Mouse (Mus musculus) lung, embryonic 14.5 days (tissue): ENCODE data around the gene Tnfaip6. TPM values are rescaled to one million over a fixed set of nuclear protein-coding genes. Genes with fewer than 3 reads are reported as not detected.

ENCODE experiments used
- ATAC-seq: fragments of 200-750 bp; cut with Nextera tagmentation; 2 replicates; pipeline ENCODE4 v1.8.0; 2017; ENCODE audit warnings: mild to moderate bottlenecking, moderate TSS enrichment, moderate library complexity; ENCODE audit not compliant: insufficient read depth
- DNase-seq: peaks from one replicate; pipeline ENCODE4 v3.0.0-alpha.2; 2015
- H3K27ac ChIP-seq: fragments of 300-500 bp; sonication (generic); 2 replicates; pipeline ENCODE4 v1.5.1; 2014; ENCODE audit warnings: low read depth, mild to moderate bottlenecking, moderate library complexity
- H3K27me3 ChIP-seq: fragments of 300-500 bp; sonication (generic); 2 replicates; pipeline ENCODE4 v1.6.1; 2014; ENCODE audit warnings: low read length, control low read depth; ENCODE audit not compliant: insufficient read depth
- H3K36me3 ChIP-seq: fragments of 300-500 bp; sonication (generic); 2 replicates; pipeline ENCODE4 v1.6.1; 2014; ENCODE audit warnings: control low read depth; ENCODE audit not compliant: insufficient read depth
- H3K4me1 ChIP-seq: fragments of 300-500 bp; sonication (generic); 2 replicates; pipeline ENCODE4 v1.6.1; 2014; ENCODE audit warnings: antibody characterized with exemption, control low read depth; ENCODE audit not compliant: insufficient read depth
- H3K4me2 ChIP-seq: fragments of 300-500 bp; sonication (generic); 2 replicates; pipeline ENCODE4 v1.6.1; 2014; ENCODE audit warnings: mild to moderate bottlenecking
- H3K4me3 ChIP-seq: fragments of 300-500 bp; sonication (generic); 2 replicates; pipeline ENCODE4 v1.5.1; 2014; ENCODE audit warnings: low read depth, low read length
- H3K9ac ChIP-seq: fragments of 300-500 bp; sonication (generic); 2 replicates; pipeline ENCODE4 v1.6.1; 2014
- H3K9me3 ChIP-seq: fragments of 300-500 bp; sonication (generic); 2 replicates; pipeline ENCODE4 v1.6.1; 2016; ENCODE audit warnings: low read depth, low read length, control low read depth
- CTCF ChIP-seq: IDR thresholded peaks from 2 replicates; pipeline ENCODE4 v1.5.1; 2016; ENCODE audit warnings: antibody characterized with exemption, low read depth
- WGBS: fragments of 180-500 bp; shearing (Covaris S2); extraction: QIAGEN DNeasy Blood & Tissue Kit; methylation state at CpG from one replicate; pipeline ENCODE4 v1.1.7; 2014; 5-methylcytosine and 5-hydroxymethylcytosine counted together
- polyA plus RNA-seq: library from polyadenylated mRNA; unstranded; fragments of >200 nt; fragmentation: Nextera tagmentation; extraction: Ambion mirVana; gene quantifications from 2 replicates; pipeline ENCODE4 v1.2.1, GENCODE M21; 2014

Gene Tnfaip6
- polyA plus RNA-seq, 1 experiment from 2014 or later = 6.2 TPM

- Histone ChIP-seq H3K9ac (no peak overlapping the region), H3K27ac (no peak overlapping the region), H3K4me1 (no peaks in the 10 kb centered on the region; the same call in 1 of the 2 replicates), H3K4me2 (no peak overlapping the region), H3K4me3 (no peak overlapping the region), H3K27me3 (no peaks in the 10 kb centered on the region), H3K36me3 (no peaks in the 10 kb centered on the region), H3K9me3 (no peaks in the 10 kb centered on the region)
- WGBS = 91% methylated on average over 11 of the region's 11 CpGs
- no peak for TF ChIP-seq CTCF
- ATAC-seq = no peak
- no peak for DNase-seq
These were observed 13.0 kb downstream of the Tnfaip6 start for GRCm38 (mm10) chr2:52050823-52051222.

DNA sequence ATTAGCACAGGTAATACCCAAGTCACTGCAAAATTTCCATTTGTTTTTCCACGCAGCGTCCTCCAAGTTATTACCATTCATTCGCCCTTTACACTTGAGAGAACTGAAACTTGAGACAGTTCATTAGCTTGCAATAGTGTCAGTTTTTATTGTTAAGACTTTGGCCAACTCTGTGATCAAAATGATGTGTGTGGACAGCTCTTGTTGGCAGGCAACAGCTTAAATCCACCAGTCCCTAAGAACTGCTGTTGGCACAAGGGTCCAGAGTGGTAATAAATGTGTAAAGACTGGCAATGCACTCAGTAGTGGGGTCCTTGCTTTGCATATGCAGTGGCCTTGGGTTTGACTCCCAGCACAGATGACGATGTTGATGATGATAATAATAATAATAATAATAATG, 14.5 kb downstream of the Tnfaip6 start:
- Histone ChIP-seq H3K9ac (no peak overlapping the region), H3K27me3 (no peaks in the 10 kb centered on the region), H3K4me1 (no peaks in the 10 kb centered on the region; the same call in 1 of the 2 replicates), H3K36me3 (no peaks in the 10 kb centered on the region), H3K9me3 (no peaks in the 10 kb centered on the region), H3K27ac (no peak overlapping the region), H3K4me2 (no peak overlapping the region), H3K4me3 (no peak overlapping the region)
- ATAC-seq (no peak), DNase-seq (no peak)
- WGBS = 85% methylated on average over 4 of the region's 4 CpGs
- TF ChIP-seq CTCF = no peak

GRCm38 (mm10) chr2:52053502-52053901, 15.7 kb downstream of the Tnfaip6 start:
- Histone ChIP-seq H3K27ac (no peak overlapping the region), H3K4me3 (no peak overlapping the region), H3K27me3 (no peaks in the 10 kb centered on the region), H3K9ac (no peak overlapping the region), H3K9me3 (no peaks in the 10 kb centered on the region), H3K36me3 (no peaks in the 10 kb centered on the region), H3K4me1 (no peaks in the 10 kb centered on the region; the same call in 1 of the 2 replicates), H3K4me2 (no peak overlapping the region)
- DNase-seq (no peak), ATAC-seq (no peak)
- 33% methylated on average over 5 of the region's 5 CpGs for WGBS
- TF ChIP-seq CTCF = no peak

DNA sequence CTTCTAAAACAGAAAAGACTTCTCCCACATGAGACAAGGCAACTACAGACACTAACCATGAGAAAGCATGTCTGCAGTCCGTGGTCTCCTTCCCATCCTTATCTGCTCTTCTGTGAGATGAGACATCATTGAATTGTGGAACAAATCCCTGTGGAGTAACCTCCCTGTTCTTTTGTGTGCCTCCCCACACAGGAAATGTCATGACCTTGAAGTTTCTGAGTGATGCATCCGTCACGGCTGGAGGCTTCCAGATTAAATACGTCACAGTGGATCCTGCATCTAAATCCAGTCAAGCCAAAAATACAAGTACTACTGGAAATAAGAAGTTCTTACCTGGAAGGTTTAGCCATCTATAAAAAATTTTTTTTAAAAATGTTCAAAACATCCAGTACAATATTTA, 17.8 kb downstream of the Tnfaip6 start:
- 42% methylated on average over 4 of the region's 4 CpGs for WGBS
- no peaks in the 10 kb centered on the region for H3K9me3 ChIP-seq
- H3K9ac ChIP-seq = no peak overlapping the region
- ATAC-seq (no peak), DNase-seq (no peak)
- no peak overlapping the region for H3K27ac ChIP-seq
- H3K4me2 ChIP-seq = no peak overlapping the region
- H3K27me3 ChIP-seq = no peaks in the 10 kb centered on the region
- no peaks in the 10 kb centered on the region; the same call in 1 of the 2 replicates for H3K4me1 ChIP-seq
- TF ChIP-seq CTCF = no peak
- H3K36me3 ChIP-seq = no peaks in the 10 kb centered on the region
- H3K4me3 ChIP-seq = no peak overlapping the region

DNA sequence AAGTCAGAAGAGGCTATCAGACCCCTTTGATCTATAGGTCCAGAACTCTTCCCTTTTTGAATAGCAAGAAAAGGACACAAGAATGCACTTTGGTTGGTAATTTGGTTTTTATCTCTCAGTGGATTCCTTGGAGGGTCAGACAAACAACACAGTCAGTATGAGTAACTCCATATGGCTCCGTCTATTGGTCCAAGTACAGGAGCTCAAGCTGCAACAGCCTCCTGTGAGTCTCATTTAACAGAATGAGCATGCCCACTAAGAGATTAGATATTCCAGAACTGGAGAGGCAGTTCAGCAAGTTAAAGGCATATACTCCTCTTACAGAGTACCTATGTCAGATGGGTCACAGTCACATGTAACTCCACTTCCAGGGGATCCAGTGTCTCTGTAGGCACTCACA, 19.3 kb downstream of the Tnfaip6 start:
- H3K4me1 ChIP-seq = no peaks in the 10 kb centered on the region; the same call in 1 of the 2 replicates
- no peak overlapping the region for H3K9ac ChIP-seq
- no peak overlapping the region for H3K4me3 ChIP-seq
- no peaks in the 10 kb centered on the region for H3K36me3 ChIP-seq
- H3K9me3 ChIP-seq = no peaks in the 10 kb centered on the region
- 65% methylated on average over 1 of the region's 1 CpGs for WGBS
- no peaks in the 10 kb centered on the region for H3K27me3 ChIP-seq
- no peak overlapping the region for H3K4me2 ChIP-seq
- no peak overlapping the region for H3K27ac ChIP-seq
- TF ChIP-seq CTCF = no peak
- no peak for ATAC-seq
- no peak for DNase-seq

- Histone ChIP-seq H3K4me1 (no peaks in the 10 kb centered on the region), H3K4me2 (no peak overlapping the region), H3K27ac (no peak overlapping the region), H3K27me3 (no peaks in the 10 kb centered on the region), H3K4me3 (no peak overlapping the region), H3K9ac (no peak overlapping the region), H3K36me3 (no peaks in the 10 kb centered on the region), H3K9me3 (no peaks in the 10 kb centered on the region)
- no peak for TF ChIP-seq CTCF
- DNase-seq (no peak), ATAC-seq (no peak)
These were observed 19.9 kb downstream of the Tnfaip6 start for GRCm38 (mm10) chr2:52057681-52058080.

GRCm38 (mm10) chr2:52068641-52069040, 30.8 kb downstream of the Tnfaip6 start:
- Histone ChIP-seq H3K9me3 (no peaks in the 10 kb centered on the region), H3K27ac (no peak overlapping the region), H3K4me1 (peaks cover 2% of the 10 kb centered on the region; the same call in 1 of the 2 replicates), H3K36me3 (no peaks in the 10 kb centered on the region), H3K9ac (no peak overlapping the region), H3K4me3 (no peak overlapping the region), H3K4me2 (no peak overlapping the region), H3K27me3 (no peaks in the 10 kb centered on the region)
- TF ChIP-seq CTCF = no peak
- ATAC-seq (no peak), DNase-seq (no peak)
- WGBS = 56% methylated on average over 1 of the region's 1 CpGs

GRCm38 (mm10) chr2:52070816-52071215, 33.0 kb downstream of the Tnfaip6 start:
- Histone ChIP-seq H3K9ac (no peak overlapping the region), H3K4me2 (no peak overlapping the region), H3K9me3 (no peaks in the 10 kb centered on the region), H3K4me3 (no peak overlapping the region), H3K36me3 (peaks cover 9% of the 10 kb centered on the region), H3K27ac (no peak overlapping the region), H3K27me3 (no peaks in the 10 kb centered on the region), H3K4me1 (peaks cover 6% of the 10 kb centered on the region; the same call in 1 of the 2 replicates)
- no peak for DNase-seq
- WGBS = 86% methylated on average over 5 of the region's 5 CpGs
- no peak for ATAC-seq
- TF ChIP-seq CTCF = no peak
